Mouse (Mus musculus) B cell, adult 2 months (primary cell): ENCODE results near the gene 6030468B19Rik.
A peak's percentile ranks its signal among the peaks of the same experiment; 100 is the strongest.
"Not testable (repeated sequence)": the region's sequence is repeated elsewhere in the genome, so short reads cannot be mapped to it uniquely, and the experiment has no call there.

Source experiments
- DNase-seq, 2 experiments: peaks; one replicate each; pipeline ENCODE4 v3.0.0; 2022

The 6030468B19Rik gene

DNA sequence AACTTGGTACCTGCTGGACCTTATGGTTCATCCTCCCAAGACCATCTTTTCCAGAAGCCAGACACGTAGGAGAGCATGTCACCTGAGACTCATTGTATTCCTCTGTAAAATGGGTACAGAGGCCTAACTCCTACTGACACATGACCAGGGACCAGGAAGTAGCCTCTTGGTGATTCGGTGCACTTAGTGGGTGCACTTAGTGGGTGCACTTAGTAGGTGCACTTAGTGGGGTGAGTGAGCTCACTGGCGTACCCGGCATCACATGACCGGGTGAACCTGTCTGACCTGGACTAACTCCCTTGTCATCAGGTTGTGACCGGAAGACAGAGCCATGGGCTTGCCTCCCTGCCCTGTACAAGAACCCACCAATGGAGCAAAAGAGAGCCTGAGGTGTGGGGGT is 9.3 kb downstream of the 6030468B19Rik start:
- no peak for DNase-seq

DNA sequence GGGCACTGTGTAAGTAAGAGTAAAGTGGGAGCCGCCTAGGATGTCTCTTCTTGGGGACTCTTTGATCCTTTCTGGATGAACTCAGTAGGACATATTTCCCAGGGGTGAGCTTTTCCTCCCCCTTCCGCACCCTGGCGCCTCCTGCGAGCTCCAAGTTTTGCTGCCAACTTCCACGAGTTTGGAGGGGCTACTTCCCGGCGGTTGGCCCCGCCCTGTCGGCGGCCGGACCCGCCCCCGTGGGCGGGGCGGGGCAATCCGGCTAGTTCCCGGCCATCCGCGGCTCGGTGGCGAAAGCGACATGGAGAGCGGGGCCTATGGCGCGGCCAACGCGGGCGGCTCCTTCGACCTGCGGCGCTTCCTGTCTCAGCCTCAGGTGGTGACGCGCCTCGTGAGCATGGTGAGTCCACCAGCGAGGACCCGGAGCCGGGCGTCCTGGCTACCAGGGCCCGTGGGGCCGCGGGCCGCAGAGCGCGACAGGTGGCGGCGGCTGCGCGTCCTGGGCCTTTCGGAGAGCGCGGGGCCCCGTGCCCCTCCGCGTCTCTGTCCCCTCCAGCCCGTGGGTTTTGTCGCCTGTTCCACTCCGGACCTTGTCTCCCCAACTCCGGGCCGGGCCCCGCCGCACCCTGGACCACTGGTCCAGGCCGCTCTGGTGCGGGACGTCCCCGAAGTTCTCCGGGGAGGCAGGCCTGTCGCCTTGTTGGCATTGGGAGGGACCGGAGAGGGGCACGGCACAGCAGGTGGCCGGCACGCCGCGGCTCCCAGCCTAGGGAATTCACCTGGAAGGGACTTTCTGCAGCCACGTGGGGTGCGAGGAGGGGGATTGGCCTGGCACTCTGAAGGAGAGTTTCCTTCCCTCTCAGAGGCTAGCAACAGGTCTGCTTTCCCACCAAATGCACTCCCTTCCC is 12.2 kb downstream of the 6030468B19Rik start, which contains the start of the genes Gm20708 and Syngr2:
Gene Gm20708, plus strand, starts transcription at position 262 of the 905 bp plus-strand sequence.
Gene Syngr2, plus strand, starts transcription at position 262 of the 905 bp plus-strand sequence.
- DNase-seq: peak; percentile 80 to 83

DNA sequence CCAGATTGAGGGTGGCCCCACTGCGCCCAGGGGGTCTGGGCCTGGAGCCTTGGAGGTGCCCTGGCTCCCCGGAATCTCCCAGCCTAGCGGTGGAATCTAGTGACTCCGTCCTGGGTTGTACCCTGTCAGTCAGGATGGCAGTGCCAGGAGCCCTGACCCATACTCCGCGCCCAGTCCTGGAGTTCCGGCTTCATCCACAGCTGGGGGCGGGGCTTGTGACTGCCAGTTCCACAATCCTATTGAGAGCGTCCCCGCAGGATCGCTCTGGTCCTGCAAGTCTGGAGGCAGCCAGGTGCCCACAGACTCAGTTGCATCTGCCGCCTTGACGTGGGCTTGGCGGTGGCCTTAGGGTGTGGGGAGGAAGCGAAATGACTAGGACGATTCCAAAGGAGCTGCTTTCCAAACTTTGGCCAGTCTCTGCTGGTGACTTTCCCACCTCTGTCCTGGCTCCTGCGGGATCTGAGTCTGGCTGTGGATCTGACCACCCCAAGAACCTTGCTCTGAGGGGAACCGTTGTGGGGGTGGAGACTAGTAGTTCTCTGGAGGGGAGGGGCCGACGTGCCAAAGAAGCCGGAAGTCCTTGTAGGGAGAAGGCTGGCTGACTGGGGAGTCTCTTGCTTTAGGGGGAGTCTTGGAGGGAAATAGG is 13.1 kb downstream of the 6030468B19Rik start:
- DNase-seq: peak; percentile 83 to 84

DNA sequence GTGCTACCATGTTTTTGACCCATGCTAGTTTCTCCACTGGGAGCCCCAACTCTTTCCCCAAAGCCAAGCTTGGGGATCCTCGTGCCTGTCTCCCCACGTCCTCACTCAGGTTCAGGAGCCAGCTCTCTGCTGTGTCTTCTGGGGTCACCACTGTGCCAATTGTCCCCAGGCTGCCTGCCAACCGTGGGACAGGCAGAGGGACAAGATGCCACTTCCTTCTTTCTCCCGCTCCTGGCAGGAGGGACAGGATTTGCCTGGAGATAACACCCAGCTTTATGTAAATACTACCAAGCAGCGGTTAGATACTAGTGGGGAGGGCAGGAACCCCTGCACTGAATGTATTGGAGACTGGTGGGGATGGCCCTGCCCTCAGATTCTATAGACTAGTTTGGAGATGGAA is 16.4 kb downstream of the 6030468B19Rik start:
- DNase-seq: no peak

DNA sequence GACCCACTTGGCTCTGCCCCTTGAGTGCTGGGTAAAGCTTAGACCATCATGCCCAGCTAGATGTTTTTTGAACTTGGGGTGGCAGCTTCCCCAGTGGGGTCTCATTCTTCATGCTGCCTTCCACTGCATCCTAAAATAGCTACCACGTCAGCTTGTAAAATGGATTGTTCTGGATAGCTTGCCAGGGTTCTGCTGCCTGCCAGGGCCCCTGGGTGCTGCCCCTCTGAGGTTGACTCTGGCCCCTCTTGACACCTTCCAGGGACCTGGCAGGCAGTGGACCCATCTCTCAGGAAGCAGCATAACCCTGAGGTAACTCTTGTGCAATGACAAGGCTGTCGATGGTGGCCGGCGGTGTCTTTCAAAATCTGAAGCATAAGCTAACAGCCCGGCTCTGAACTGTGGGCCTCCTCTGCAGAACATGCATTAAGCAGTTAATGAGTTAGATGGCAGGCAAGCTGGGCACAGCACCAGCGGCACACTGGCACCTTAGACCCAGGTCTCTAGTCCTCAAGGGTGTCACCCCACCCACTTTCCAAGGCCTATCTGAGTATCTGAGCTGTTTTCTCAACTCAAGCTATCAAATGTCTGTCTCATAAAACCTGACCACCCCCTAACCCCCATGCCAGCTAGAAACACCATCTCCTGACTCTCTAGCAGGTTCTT is 17.4 kb downstream of the 6030468B19Rik start:
- DNase-seq: no peak

DNA sequence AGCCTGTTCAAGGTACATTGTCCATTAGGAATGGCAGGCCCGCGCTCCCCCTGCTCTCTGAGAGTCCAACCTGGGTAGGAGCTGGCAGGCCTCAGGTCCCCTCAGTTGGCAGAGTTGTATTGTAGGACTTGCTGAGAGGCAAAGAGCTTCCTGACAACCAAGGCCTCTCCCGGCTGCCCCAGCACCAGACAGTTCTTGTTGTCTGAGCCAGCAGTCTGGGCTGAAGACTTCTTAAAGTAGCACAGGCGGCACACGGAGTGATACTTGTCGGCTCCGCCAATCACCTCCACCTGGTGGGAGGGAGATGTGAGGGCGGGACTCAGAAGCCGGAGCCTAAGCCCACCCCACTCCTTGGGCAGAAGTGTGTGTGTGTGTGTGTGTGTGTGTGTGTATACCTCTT is 18.4 kb downstream of the 6030468B19Rik start:
- not testable (repeated sequence) for DNase-seq

DNA sequence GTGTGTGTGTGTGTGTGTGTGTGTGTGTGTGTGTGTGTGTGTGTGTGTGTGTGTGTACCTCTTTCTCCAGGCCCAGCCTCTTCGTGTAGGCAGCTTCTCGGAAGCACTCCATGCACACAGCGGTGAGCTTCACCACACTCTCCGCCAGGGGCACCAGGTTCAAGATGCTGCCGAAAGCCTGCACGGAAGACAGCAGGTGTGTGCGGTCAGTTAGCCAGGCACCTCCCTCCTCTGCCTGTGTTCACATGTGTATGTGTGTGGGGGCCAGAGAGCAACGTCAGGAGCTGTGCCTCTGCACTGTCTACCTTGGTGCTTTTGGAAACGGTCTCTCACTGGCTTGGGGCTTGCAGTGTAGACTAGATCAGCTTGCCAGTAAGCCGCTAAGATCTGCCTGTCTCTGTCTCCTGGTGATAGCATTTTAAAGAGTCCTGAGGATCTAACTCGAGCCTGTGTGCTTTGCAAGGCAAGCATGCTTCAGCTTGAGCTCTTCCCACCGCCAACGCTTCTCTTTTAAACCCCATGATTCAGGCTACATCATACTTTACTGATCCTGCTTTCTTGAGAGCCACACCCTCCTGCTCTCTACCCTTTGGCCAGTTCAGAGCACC is 19.0 kb downstream of the 6030468B19Rik start:
- DNase-seq: no peak

DNA sequence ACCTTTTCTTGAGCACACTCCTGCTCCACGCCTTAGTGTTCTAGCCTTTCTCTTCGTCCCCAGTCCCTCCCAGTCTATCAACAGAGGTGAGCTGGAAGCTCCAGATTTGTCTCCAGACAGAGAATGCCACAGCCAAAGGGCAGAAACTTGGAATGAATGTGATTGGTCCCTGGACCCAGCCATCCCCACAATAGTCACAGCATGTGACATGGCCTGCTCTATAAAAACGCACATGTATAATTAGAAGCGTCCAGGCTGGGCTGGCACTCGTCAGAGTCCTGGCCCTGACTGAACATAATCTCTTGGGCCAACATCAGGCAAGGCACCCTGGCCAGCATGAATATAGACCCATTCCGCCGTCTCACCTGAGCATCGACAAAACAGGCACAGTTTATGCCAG is 21.6 kb downstream of the 6030468B19Rik start:
- DNase-seq: no peak

DNA sequence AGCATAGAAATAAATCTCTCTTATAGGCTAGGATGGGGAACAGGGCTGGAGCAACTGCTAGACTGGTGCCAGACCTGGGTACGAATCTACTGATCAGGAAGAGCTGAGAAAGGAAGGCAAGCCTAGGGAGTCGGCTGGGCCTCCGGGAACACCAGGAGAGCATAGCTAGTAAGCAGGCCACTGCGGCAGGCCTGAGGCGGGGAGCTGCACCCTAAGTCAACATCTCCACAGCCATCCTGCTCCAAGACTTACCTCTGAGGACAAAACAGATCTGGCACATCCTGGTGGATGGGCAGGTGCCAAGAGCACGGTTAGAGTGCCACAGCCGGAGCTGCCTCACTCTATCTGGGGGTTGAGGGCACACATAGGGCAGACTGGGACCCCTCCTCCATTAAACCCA is 22.7 kb downstream of the 6030468B19Rik start:
- no peak for DNase-seq

DNA sequence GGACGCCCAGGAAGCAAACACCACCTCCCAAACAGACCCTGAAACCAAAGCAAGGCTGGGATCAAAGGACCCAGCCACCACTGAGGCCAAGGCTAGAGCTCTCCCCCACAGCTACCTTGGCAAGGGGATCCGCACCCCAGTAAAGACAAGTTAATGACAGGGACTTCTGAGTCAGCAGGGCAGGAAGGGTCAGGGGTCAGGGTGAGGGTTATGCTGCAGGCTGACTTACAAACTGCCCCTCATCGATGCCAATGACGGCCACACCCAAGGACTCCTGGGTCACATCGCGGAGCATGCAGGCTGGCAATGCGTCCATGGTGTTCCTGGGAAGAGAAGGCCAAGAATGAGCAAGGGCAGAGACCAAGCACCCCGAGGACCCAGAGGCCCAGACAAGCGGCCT is 24.4 kb downstream of the 6030468B19Rik start:
- no peak for DNase-seq

DNA sequence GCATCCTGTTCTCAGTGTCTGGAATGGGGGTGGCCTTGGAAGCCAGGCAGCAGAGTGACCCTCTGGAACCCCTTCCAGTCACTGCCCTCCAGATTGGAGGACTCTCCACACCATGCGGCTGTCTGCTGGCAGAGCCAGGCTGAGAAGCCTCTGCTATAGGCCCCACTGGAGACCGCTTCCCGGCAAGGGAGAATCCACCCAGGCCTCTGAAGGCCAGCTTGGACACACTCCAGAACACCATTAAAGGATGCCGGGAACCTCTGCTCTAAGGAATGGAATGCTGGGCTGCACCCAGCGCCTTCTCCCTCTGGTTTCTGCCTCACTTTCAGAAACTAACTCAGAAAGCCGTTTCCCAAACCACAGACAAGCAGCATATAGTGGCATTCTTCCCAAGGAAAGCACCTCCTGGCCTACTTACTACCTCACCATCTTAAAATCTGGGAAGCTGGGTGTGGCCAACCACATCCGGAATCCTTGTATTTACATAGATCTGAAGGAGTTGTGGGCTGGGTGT is 25.3 kb downstream of the 6030468B19Rik start:
- no peak for DNase-seq

DNA sequence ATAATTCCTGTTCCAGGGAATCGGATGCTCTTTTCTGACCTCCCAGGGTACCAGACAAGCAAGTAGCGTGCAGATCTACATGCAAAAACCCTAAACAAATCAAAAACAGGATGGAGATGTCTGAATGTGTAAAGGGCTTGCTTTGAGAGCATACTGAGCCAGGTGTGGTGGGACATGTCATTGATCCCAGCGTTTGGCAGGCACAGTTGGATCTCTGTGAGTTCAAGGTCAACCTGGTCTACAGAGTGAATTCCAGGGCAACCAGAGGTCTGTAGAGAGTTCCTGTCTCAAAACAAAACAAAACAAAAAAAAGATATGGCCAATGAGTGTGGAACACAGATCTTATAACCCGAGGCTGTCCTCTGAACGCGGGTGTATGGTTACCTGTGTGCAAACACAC is 26.0 kb downstream of the 6030468B19Rik start:
- DNase-seq: no peak

DNA sequence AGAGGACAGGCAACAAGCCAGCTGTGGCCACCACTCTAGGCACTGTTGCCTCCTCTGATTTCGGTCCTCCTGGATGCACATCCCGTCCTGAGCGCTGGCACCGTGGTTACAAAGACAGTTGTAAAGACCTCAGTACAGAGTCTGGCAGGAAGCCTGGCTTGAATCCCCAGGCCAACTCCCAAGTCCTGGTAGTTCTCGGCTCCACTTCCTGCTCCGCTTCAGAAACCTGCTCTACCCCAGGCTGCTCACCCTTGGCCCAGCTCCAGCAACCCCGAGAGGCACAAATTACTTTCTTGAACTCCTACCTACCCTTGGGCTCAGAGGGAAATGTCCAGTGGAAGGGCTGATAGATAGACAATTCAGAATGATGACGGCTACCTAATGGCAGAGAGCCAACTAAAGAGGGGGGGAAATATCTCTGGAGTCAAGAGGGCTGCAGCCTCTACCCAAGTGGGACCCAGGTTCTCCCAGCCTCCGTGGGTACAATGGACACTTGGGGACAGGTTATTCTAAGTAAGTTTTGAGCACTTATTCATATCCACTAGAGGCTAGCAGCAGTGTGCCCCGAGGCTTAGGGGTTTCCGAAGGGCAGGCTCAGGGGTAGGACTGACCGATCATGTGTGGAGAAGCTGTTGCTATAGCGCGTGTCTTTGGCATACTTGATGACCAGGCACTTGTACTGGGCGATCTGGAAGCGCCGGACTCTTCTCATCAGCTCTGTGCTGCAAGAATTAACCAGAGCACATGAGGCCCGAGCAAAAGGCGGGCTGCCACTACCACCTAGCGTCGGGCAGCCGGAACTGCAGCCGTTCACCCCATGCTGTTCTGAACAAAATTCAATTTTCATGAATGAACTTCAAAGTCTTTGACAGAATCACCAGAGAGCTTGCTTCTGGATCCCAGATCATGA is 26.9 kb downstream of the 6030468B19Rik start:
- peak; percentile 85 to 86 for DNase-seq

DNA sequence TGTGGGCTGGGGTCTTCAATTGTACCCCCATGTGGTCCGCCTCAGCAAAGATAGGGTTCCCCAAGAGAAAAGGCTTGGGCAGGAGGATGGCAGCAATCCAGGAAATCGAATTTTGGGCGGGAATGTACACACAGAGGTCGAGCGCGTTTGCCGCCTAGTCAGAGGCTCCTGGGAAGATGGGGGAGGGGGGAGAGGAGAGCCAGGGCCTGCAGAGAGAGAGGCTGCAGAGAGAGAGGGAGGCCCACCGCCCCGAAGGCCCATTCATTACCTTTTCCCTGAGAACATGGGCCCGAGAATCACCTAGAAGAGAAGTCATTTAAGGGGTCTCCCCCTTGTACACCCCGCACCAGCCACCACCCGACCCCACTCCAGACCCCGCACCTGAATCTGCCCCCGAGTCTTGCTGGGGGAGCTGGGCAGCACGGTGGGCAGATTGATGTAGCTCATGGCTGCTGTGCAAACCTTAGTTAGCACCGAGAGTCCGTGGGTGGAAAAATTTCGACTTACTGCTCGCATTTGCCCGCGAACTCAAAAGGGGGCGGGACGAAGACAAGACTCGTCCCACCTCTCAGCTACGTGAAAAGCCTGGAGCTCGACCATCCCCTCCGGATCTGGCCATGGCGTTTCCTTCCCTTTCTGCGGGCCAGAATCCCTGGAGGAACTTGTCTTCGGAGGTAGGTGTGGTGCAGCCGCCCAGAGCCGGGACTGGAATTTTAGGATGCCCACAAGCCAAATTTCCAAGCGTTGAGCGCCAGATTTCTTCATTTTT is 28.1 kb downstream of the 6030468B19Rik start, which contains the start of the genes Afmid and Tk1:
Gene Afmid, plus strand, starts transcription at position 592 of the 769 bp plus-strand sequence.
Gene Tk1, minus strand, starts transcription at position 760 of the 769 bp plus-strand sequence.
- DNase-seq: peak; percentile 33 to 36

DNA sequence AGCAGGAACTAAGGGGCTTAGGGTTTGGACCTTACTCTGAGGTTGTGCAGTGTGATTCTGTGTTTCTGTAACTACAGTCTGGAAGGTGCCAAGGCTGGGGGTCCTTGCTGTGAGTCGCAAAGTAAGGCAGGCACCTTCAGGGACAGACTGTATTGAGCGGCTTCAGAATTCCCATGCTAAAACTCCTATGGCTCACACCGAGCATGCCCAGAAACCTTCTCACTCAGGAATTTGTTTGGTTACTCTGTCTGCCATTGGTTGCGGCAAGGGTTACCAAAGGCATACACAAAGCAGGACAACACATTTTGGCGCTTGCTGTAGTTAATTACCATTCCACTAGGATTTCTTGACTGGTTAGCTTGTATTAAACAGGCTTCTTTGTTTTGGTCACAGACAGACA is 28.7 kb downstream of the 6030468B19Rik start:
- no peak for DNase-seq

DNA sequence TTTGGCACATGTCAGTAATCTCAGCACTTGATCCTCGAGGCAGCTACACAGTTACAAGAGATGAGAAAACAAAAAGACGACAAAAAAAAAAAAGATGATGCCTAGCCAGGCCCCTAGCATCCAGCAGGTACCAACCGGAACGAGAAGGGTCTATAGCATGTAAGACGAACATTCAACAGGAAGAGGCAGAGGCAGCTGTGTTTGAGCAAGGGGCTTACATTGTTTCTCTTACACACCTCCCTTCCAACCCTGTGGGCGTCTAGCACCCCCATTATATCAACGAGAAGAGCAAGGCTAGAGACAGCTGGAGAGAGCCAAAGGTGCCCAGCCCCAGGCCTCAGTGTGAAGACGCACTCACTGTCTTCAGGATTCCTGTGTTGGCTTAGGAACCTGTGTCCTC is 29.5 kb downstream of the 6030468B19Rik start:
- no peak for DNase-seq

DNA sequence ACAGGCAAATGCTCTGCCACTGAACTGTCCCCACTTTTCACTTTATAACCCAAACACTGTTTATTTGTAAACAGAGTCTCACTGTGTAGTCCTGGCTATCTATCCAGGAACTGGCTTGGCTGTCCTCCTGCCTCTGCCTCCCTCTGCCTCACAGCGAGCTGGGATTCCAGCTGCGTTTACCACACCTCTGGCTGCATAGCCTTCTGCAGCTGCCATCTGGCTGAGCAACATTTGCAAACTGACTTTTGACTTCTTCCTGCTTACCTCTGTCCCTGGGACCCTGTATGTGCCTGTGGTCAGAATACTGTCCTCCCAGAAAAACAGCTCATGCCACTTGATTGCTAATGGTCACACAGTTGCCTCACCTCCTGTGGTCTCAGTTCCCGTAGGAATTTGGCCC is 29.9 kb downstream of the 6030468B19Rik start:
- no peak for DNase-seq

DNA sequence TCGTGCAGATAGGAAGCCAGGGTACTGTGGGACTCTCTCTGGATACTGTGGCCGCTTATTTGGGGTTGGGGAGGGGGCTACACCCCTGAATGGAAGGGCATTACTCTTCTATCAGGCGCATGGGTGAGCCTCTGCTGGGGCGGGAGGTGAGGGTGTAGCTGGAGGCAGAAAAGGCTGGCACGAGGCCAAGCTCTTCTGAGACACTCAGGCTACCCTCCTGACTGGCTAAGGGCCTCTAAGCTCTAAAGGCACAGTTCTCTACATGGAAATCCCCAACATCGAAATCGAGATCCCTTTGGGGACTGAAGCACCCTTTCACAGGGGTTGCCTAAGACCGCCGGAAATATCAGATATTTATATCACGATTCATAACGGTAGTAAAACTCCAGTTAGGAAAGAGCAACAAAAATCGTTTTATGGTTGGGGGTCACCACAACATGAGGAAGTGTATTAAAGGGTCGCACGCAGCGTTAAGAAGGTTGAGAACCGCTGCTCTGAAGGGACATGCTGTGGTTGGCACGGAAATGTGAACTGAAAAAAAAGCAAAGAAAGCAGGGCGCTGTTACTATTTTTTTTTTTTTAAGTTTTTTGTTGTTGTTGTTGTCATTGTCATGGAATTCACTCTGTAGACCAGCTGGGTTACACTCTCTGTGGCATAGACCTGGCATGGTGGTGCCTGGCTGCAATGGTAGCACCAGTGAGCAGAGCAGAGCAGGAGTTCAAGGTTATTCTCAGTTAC is 30.9 kb downstream of the 6030468B19Rik start:
- peak; percentile 82 for DNase-seq

DNA sequence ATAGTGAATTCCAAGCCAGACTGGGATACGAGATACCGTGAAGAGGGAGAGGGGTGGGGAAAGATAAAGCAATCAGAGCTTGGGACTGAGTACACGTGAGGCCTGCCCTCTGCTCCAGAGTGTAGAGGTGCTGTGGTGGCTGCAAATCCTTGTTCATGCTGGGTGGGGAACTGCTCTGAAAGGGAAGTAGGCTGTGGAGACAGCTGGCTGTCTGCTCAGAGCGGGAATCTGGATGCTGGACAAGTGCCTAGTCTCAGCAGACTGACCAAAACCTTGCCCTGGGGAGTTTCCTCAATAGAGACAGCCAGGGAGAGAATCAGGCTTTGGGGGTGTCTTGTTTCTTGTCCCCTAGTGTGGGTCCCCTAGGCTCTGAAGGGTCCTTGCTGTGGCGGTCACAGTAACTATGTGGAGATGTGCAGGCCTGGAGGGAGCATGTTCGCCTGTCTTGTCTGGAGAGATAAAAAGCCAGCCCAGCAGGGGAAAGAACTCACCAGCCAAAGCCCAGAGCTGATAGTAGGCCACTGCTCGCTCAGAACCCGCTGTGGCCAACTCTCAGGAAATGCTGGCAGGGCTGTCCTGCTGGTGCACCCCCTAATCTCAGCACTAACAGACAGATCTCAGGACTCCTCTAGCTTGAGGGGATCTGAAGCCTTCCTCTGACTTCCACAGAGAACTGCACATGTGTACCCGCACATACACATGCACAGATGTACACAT is 31.6 kb downstream of the 6030468B19Rik start:
- DNase-seq: no peak
